Mouse (Mus musculus): ENCODE results near the gene Tspan3. TPM values are rescaled to one million over a fixed set of nuclear protein-coding genes. Genes with fewer than 3 reads are reported as not detected.

Tspan3 gene
- total and polyA plus RNA-seq, 2 experiments: 4.7 to 7.3 TPM

DNA sequence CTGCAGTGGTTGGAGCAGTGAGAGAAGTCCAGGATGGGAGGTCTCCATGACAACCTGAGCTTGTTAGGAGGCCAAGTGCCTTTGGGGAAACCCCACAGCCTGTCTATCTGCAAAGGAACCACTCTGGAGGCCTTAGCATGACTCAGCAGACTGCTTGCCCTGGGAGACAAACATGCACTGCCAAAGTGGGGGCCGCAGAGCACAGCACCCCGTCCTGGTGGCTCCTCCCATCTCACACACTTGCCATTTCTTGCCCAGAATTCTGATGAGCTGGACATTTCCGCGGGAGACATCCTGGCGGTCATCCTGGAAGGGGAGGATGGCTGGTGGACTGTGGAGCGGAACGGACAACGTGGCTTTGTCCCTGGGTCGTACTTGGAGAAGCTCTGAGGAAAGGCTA, 36.9 kb downstream of the Tspan3 start:
- H3K4me1 ChIP-seq (ENCODE audit: control insufficient read depth, insufficient read depth, low read length): no peaks in the 10 kb centered on the region
- WGBS: 79% methylated on average over 9 of the region's 9 CpGs
- no peaks in the 10 kb centered on the region for H3K27me3 ChIP-seq (ENCODE audit: control insufficient read depth, insufficient read depth, low read length)
- H3K27ac ChIP-seq (replicated peaks; ENCODE audit: insufficient read depth, low read depth, low read length): no peak overlapping the region
- H3K4me3 ChIP-seq (ENCODE audit: insufficient read depth, low read depth, low read length): no peak overlapping the region
- TF ChIP-seq POLR2A (IDR thresholded peaks at IDR 0.05; ENCODE audit: extremely low read depth, insufficient read depth, low read length): no peak
- no peak for TF ChIP-seq CTCF (IDR thresholded peaks at IDR 0.05; ENCODE audit: low read depth, low read length)
- no peak overlapping the region for H3K9ac ChIP-seq (ENCODE audit: low read depth, low read length)
- H3K36me3 ChIP-seq (ENCODE audit: control insufficient read depth, insufficient read depth, low read length): no peaks in the 10 kb centered on the region
- H3K79me2 ChIP-seq (ENCODE audit: control insufficient read depth, insufficient read depth, low read length): no peaks in the 10 kb centered on the region
- no peak for DNase-seq (ENCODE audit: extremely low read depth, low read depth, low spot score)

DNA sequence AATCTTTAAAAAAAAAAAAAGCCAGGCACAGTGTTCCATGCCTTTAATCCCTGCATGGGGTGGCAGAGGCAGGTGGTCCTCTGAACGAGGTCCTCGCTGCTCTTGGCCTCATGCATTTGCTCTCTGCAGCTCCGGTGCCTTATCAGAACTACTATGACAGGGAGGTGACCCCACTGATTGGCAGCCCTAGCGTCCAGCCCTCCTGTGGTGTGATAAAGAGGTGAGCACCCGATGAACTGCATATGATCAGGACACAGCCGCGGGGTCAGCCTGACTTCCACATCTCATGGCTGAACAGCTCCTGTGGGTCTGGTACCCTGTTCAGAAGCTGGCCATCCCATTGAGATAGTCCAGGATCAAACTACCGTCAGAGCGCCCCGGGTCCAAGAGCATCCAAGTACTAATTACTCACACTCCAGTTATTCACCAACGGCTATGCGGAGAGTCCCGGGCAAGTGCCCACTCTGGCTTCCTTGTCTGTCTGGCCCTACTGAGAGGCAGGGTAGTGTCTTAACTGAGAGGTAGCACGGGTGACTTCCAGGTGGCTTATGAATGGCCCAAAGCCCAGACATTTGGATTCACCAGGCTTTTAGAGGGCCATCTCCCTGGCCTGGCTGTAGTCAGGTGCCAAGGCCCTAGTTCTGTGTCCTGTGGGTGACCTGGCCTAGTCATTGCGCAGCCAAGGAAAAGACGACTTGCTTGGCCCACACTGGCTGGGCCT, 38.7 kb downstream of the Tspan3 start:
- no peak overlapping the region for H3K27ac ChIP-seq (replicated peaks; ENCODE audit: insufficient read depth, low read depth, low read length)
- no peaks in the 10 kb centered on the region for H3K36me3 ChIP-seq (ENCODE audit: control insufficient read depth, insufficient read depth, low read length)
- no peaks in the 10 kb centered on the region for H3K4me1 ChIP-seq (ENCODE audit: control insufficient read depth, insufficient read depth, low read length)
- WGBS: 85% methylated on average over 16 of the region's 16 CpGs
- no peaks in the 10 kb centered on the region for H3K79me2 ChIP-seq (ENCODE audit: control insufficient read depth, insufficient read depth, low read length)
- no peak for TF ChIP-seq POLR2A (IDR thresholded peaks at IDR 0.05; ENCODE audit: extremely low read depth, insufficient read depth, low read length)
- TF ChIP-seq CTCF (IDR thresholded peaks at IDR 0.05; ENCODE audit: low read depth, low read length): no peak
- no peak overlapping the region for H3K4me3 ChIP-seq (ENCODE audit: insufficient read depth, low read depth, low read length)
- no peak overlapping the region for H3K9ac ChIP-seq (ENCODE audit: low read depth, low read length)
- DNase-seq (ENCODE audit: extremely low read depth, low read depth, low spot score): no peak
- H3K27me3 ChIP-seq (ENCODE audit: control insufficient read depth, insufficient read depth, low read length): no peaks in the 10 kb centered on the region

DNA sequence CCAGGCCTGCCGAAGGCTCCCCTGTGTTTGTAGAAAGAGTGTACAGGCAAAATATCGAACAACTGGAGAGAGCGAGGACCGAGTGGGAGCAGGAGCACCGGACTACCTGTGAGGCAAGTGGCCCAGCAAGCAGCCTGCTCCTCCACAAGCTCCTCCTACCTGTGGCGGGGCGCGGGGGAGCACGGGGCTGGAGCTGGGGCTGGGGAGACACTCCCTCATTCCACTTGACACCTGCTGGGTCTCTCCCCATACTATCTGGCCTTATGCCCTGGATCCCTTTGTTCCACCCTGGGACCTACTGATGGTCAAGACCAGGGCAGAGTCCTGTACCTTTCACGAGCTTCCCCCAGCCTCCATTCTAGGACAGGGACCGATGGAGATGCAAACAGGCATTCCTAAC, 40.7 kb downstream of the Tspan3 start:
- no peak overlapping the region for H3K4me3 ChIP-seq (ENCODE audit: insufficient read depth, low read depth, low read length)

DNA sequence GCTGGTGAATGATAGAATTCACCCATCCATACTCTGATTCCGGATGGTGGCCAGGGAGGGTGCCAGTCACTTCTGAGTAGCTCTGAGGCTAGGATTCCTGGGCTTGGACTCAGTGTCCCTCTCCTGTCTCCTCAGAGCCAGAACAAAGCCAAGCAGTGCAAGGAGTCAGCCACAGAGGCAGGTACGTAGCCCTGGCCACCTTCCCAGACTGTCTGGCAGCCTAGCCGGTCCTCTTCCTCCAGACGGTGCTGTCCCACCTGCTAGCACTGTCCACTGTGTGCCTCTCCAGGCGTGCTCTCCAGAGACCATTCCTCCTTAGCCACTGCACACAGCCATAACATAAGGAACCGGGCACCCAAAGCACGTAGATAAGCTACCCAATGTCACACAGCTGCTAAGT, 41.7 kb downstream of the Tspan3 start:
- TF ChIP-seq CTCF (IDR thresholded peaks at IDR 0.05; ENCODE audit: low read depth, low read length): no peak
- Histone ChIP-seq H3K27me3 (ENCODE audit: control insufficient read depth, insufficient read depth, low read length) (no peaks in the 10 kb centered on the region), H3K36me3 (ENCODE audit: control insufficient read depth, insufficient read depth, low read length) (no peaks in the 10 kb centered on the region), H3K4me1 (ENCODE audit: control insufficient read depth, insufficient read depth, low read length) (no peaks in the 10 kb centered on the region), H3K4me3 (ENCODE audit: insufficient read depth, low read depth, low read length) (no peak overlapping the region), H3K27ac (replicated peaks; ENCODE audit: insufficient read depth, low read depth, low read length) (no peak overlapping the region), H3K79me2 (ENCODE audit: control insufficient read depth, insufficient read depth, low read length) (no peaks in the 10 kb centered on the region), H3K9ac (ENCODE audit: low read depth, low read length) (no peak overlapping the region)
- DNase-seq (ENCODE audit: extremely low read depth, low read depth, low spot score): no peak
- WGBS: 78% methylated on average over 7 of the region's 7 CpGs

More for the DNA sequence above, 40.7 kb downstream of the Tspan3 start:
- Histone ChIP-seq H3K27me3 (ENCODE audit: control insufficient read depth, insufficient read depth, low read length) (no peaks in the 10 kb centered on the region), H3K9ac (ENCODE audit: low read depth, low read length) (no peak overlapping the region), H3K79me2 (ENCODE audit: control insufficient read depth, insufficient read depth, low read length) (no peaks in the 10 kb centered on the region), H3K27ac (replicated peaks; ENCODE audit: insufficient read depth, low read depth, low read length) (no peak overlapping the region), H3K4me1 (ENCODE audit: control insufficient read depth, insufficient read depth, low read length) (no peaks in the 10 kb centered on the region), H3K36me3 (ENCODE audit: control insufficient read depth, insufficient read depth, low read length) (no peaks in the 10 kb centered on the region)
- TF ChIP-seq CTCF (IDR thresholded peaks at IDR 0.05; ENCODE audit: low read depth, low read length) (no peak), POLR2A (IDR thresholded peaks at IDR 0.05; ENCODE audit: extremely low read depth, insufficient read depth, low read length) (no peak)
- 19% methylated on average over 11 of the region's 11 CpGs for WGBS
- DNase-seq (ENCODE audit: extremely low read depth, low read depth, low spot score): no peak

GRCm38 (mm10) chr9:56122973-56123372, 42.3 kb downstream of the Tspan3 start:
- 55% methylated on average over 8 of the region's 8 CpGs for WGBS
- no peak overlapping the region for H3K27ac ChIP-seq (replicated peaks; ENCODE audit: insufficient read depth, low read depth, low read length)
- no peaks in the 10 kb centered on the region for H3K79me2 ChIP-seq (ENCODE audit: control insufficient read depth, insufficient read depth, low read length)

DNA sequence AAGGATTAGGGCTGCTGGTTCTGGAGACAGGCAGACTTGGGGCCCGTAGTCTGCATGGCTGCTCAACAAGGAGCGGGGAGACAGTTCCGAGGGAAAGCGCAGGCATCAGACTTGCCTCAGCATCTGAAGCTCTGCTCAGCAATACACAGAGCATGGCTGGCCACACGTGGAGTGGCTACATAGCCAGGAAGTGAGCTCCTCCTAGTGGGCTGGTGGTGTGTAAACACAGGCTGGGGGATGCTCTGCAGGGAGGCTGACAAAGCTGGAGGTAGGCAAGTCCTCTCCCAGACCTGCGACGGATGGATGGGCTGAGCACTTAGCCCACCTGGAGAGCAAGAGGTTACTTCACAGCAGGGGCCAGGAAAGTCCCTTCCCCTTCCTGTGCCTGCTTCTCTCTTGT, 44.2 kb downstream of the Tspan3 start:
- TF ChIP-seq CTCF (IDR thresholded peaks at IDR 0.05; ENCODE audit: low read depth, low read length) (peak; percentile 53), POLR2A (IDR thresholded peaks at IDR 0.05; ENCODE audit: extremely low read depth, insufficient read depth, low read length) (no peak)
- Histone ChIP-seq H3K9ac (ENCODE audit: low read depth, low read length) (no peak overlapping the region), H3K27me3 (ENCODE audit: control insufficient read depth, insufficient read depth, low read length) (no peaks in the 10 kb centered on the region), H3K79me2 (ENCODE audit: control insufficient read depth, insufficient read depth, low read length) (no peaks in the 10 kb centered on the region), H3K4me1 (ENCODE audit: control insufficient read depth, insufficient read depth, low read length) (no peaks in the 10 kb centered on the region), H3K27ac (replicated peaks; ENCODE audit: insufficient read depth, low read depth, low read length) (no peak overlapping the region), H3K36me3 (ENCODE audit: control insufficient read depth, insufficient read depth, low read length) (no peaks in the 10 kb centered on the region), H3K4me3 (ENCODE audit: insufficient read depth, low read depth, low read length) (no peak overlapping the region)
- no peak for DNase-seq (ENCODE audit: extremely low read depth, low read depth, low spot score)
- 30% methylated on average over 7 of the region's 7 CpGs for WGBS

More at GRCm38 (mm10) chr9:56122973-56123372, 42.3 kb downstream of the Tspan3 start:
- Histone ChIP-seq H3K4me3 (ENCODE audit: insufficient read depth, low read depth, low read length) (no peak overlapping the region), H3K27me3 (ENCODE audit: control insufficient read depth, insufficient read depth, low read length) (no peaks in the 10 kb centered on the region), H3K4me1 (ENCODE audit: control insufficient read depth, insufficient read depth, low read length) (no peaks in the 10 kb centered on the region), H3K9ac (ENCODE audit: low read depth, low read length) (no peak overlapping the region), H3K36me3 (ENCODE audit: control insufficient read depth, insufficient read depth, low read length) (no peaks in the 10 kb centered on the region)
- no peak for TF ChIP-seq CTCF (IDR thresholded peaks at IDR 0.05; ENCODE audit: low read depth, low read length)
- TF ChIP-seq POLR2A (IDR thresholded peaks at IDR 0.05; ENCODE audit: extremely low read depth, insufficient read depth, low read length): no peak
- no peak for DNase-seq (ENCODE audit: extremely low read depth, low read depth, low spot score)

All from liver, adult 2 months (tissue).